Mouse (Mus musculus) MN1 (cell line): ENCODE data around the gene Ppa2.

Source experiments
- DNase-seq: peaks from one replicate; pipeline ENCODE4 v3.0.0-alpha.2; 2016; ENCODE audit warnings: low spot score

The Ppa2 gene

DNA sequence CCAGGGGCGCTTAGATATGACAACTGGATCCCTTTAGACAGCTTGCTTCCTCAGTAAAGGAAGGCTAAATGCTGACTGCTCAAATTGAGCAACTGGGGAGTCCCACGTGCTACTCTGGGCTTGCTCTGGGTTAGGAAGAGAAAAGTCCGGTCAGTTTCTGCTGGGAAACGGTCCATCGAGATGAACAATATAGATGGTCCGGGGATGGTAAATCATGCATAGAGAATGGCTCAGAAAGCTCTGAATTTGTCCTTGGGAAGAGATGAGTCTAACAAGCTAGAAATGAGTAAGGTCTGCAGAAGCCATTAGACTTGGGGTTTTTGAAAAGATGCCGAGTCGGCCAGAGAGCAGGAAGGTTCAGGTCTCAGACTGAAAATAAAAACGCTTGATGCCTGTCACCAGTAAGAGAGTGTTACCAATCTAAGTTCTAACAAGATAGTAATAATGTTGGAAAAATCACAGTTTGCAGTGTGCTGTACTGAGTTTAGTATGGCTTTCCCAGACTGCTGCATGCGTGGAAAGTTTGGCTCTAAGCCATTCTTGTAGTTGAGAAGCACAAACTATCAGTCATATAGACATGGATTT is 80.0 kb downstream of the Ppa2 start:
- no peak for DNase-seq

DNA sequence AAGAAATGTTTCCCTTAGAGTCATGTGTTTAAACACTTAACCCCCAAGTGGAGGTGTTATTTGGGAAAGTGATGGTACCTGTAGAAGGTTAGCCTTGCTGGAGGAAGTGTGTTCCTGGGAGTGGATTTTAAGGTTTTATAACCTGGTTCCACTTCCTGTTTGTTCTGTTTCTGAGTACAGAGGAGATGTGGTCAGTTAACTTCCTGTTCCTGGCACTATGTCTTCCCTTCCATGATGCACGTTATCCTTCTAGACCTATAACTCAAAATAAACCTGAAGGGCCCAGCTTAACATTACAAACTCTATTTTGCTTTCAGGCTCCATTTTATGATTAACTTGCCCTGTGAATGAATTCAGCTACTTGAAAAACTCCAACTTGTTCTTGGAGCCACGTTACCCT is 84.6 kb downstream of the Ppa2 start:
- DNase-seq, result no peak

GRCm38 (mm10) chr3:133403849-133404248 is 93.9 kb downstream of the Ppa2 start:
- no peak for DNase-seq

- DNase-seq, result no peak
These were observed 95.7 kb downstream of the Ppa2 start for GRCm38 (mm10) chr3:133405636-133406035.

DNA sequence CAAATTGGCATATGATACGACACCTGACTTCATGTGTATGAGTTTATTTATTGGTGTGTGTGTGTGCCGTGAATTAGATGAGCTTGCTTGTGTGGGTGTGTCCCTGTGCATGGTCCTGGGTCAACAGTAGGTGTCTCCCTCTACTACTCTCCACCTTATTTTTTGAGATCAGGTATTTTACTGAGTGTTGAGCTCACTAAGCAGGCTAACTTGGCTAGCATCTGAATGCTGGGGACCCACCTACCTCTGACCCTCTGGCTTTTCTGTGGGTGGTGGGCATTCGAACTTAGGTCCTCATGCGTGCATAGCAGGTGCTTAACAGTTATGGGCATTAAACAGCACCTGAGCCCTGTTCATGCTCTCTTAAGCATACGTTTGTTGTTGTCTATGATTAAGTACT is 96.3 kb downstream of the Ppa2 start:
- DNase-seq, result no peak

DNA sequence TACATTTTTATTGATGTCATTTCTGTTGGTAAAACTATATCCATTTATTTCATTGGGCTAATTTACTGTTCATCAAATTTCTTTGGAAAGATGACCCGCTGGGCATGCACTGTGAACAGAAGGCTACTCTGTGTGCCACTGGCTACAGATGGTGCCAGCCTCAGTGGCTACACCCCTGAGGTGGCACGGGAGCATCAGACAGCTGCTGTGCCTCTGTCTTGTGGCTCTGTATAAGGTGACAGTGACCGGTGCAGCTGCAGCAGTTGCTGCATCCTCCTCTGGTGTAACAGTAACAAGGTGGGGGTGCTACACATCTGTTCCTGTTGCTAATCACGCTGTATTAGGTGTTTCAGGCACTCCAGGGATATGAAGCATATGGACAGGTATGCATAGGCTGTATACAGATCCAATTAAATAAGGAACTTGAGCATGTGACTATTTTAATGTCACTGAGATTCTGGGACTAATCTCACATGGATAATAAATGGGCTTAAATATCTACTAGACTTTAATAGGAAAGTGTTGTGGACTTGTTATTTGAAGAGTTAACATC is 101.3 kb downstream of the Ppa2 start:
- DNase-seq, result no peak

DNA sequence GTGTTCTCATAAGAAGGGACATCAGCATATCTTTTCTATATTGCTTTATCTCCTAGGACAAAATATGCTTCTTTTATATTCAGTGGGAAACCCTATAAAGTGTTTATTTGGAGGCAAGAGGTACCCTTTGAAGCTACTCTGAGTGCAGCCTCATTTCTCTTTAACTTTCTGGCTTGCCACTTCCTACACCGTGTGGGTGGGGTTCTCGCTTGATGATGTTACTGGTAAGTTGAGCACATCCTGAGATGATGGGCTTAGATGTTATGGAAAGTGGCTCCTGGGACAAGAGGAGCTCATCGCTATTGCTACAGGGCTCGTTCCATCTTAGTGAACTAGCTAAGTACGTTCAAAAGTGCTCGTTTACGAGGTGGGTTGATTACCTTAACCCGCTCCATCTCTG is 101.9 kb downstream of the Ppa2 start:
- no peak for DNase-seq

DNA sequence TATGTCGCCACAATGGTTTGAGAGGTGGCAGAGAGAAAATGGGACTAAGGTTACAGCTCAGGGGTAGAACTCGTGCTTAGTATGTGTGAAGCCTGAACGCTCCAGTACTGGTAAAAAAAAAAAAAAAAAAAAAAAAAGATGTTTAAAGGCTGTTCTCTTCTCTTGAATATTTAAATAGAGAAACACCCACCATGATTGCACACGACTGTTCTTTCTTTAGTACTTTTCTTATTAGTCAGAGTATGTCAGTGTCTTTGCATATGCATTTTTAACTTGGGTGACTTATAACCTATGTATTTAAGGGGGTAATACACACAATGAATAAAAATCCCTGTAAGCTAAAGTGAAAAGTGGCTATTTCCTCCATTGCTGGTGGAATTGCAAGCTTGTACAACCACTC is 104.8 kb downstream of the Ppa2 start:
- DNase-seq, result no peak

DNA sequence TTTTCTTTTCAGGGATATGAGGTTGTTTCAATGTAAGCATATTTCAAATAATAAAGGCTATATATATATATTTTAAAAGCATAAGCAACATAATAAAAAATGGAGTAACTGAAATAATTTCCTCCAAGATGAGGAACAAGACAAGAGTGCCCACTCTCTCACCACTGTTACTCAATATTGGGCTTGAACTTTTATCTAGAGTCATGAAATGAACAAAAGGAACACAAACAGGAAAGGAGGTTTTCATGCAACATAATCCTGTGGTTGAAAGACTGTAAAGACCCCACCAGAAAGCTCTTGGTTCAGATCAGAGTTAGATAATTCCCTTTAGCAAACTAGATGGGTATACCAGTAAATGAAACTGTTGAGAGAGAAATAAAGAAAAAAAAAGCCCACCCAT is 113.2 kb downstream of the Ppa2 start:
- no peak for DNase-seq
